Mouse (Mus musculus) gastrocnemius, adult 8-10 months (tissue): ENCODE data around the gene Arap1. TPM values are rescaled to one million over a fixed set of nuclear protein-coding genes. Genes with fewer than 3 reads are reported as not detected.

ENCODE experiments used
- DNase-seq, 2 experiments: peaks; one replicate each; pipeline ENCODE4 v3.0.0; 2022; ENCODE audit warnings: low spot score in 2 of 2
- total RNA-seq, 4 experiments: library from RNA; stranded (reverse); gene quantifications; 2 replicates each; pipeline ENCODE4 v1.2.4; 2022

The Arap1 gene
- total RNA-seq, 4 experiments from 2014 or later, result 16.1 to 18.5 (median 17.1) TPM

GRCm38 (mm10) chr7:101326006-101326405 is 21.9 kb upstream of the Arap1 start:
- no peak for DNase-seq

- DNase-seq, result no peak
These were observed 20.6 kb upstream of the Arap1 start for GRCm38 (mm10) chr7:101327263-101327662.

- no peak for DNase-seq
These were observed 20.1 kb upstream of the Arap1 start for GRCm38 (mm10) chr7:101327786-101328185.

- DNase-seq, result no peak
These were observed 19.2 kb upstream of the Arap1 start for GRCm38 (mm10) chr7:101328621-101329158.

GRCm38 (mm10) chr7:101329606-101330005 is 18.3 kb upstream of the Arap1 start:
- DNase-seq, result no peak

- DNase-seq, result no peak
These were observed 17.6 kb upstream of the Arap1 start for GRCm38 (mm10) chr7:101330074-101330840.

- no peak for DNase-seq
These were observed 17.1 kb upstream of the Arap1 start for GRCm38 (mm10) chr7:101330841-101331173.

- no peak for DNase-seq
These were observed 15.6 kb upstream of the Arap1 start for GRCm38 (mm10) chr7:101332045-101332831.

GRCm38 (mm10) chr7:101335228-101335627 is 12.6 kb upstream of the Arap1 start:
- no peak for DNase-seq

- no peak for DNase-seq
These were observed 11.2 kb upstream of the Arap1 start for GRCm38 (mm10) chr7:101336686-101337085.

GRCm38 (mm10) chr7:101337401-101337800 is 10.5 kb upstream of the Arap1 start:
- DNase-seq, result no peak

- no peak for DNase-seq
These were observed 6.5 kb upstream of the Arap1 start for GRCm38 (mm10) chr7:101341405-101341804.

GRCm38 (mm10) chr7:101343135-101343534 is 4.7 kb upstream of the Arap1 start:
- DNase-seq, result no peak

- no peak for DNase-seq
These were observed 3.0 kb upstream of the Arap1 start for GRCm38 (mm10) chr7:101344892-101345291.

GRCm38 (mm10) chr7:101346991-101347390 is 876 bp upstream of the Arap1 start:
- DNase-seq, result no peak

- DNase-seq, result no peak
These were observed 445 bp downstream of the Arap1 start for GRCm38 (mm10) chr7:101348312-101348711.

GRCm38 (mm10) chr7:101349861-101350260 is 2.0 kb downstream of the Arap1 start:
- DNase-seq, result no peak

GRCm38 (mm10) chr7:101352404-101352803 is 4.5 kb downstream of the Arap1 start:
- DNase-seq, result no peak

GRCm38 (mm10) chr7:101354423-101354822 is 6.6 kb downstream of the Arap1 start:
- no peak for DNase-seq

- DNase-seq, result no peak
These were observed 7.8 kb downstream of the Arap1 start for GRCm38 (mm10) chr7:101355551-101356100.

GRCm38 (mm10) chr7:101356868-101357267 is 9.0 kb downstream of the Arap1 start:
- no peak for DNase-seq

GRCm38 (mm10) chr7:101360406-101360805 is 12.5 kb downstream of the Arap1 start:
- no peak for DNase-seq
